Mouse (Mus musculus): ENCODE results near the gene Prkcb. TPM values are rescaled to one million over a fixed set of nuclear protein-coding genes. Genes with fewer than 3 reads are reported as not detected.

Gene Prkcb
- total RNA-seq, 2 experiments from 2014 or later, result 20.8 to 22.0 TPM

GRCm38 (mm10) chr7:122395159-122395975 is 106.8 kb downstream of the Prkcb start:
- no peak for DNase-seq (ENCODE audit: low spot score in 2 of 2)

DNA sequence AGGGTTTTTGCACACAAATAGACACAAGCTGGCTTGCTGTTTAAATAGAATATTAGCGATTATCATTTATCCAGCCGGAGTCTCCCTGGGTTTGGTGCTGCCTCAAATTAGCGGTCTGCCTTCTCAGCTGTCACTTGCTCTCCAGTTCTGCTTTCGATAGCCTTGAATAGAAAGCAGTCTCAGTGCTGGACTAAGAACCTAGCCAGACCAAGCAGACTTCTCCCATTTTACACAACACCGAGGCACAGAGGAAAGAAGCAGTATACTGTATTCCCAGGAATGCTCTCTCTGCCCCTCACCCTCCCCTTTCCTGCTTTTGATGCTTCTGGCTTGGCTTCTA is 107.4 kb downstream of the Prkcb start:
- no peak for DNase-seq (ENCODE audit: low spot score in 2 of 2)

- no peak for DNase-seq (ENCODE audit: low spot score in 2 of 2)
Measured at GRCm38 (mm10) chr7:122397699-122398098, 109.1 kb downstream of the Prkcb start.

GRCm38 (mm10) chr7:122402041-122402440 is 113.5 kb downstream of the Prkcb start:
- DNase-seq (ENCODE audit: low spot score in 2 of 2), result no peak

DNA sequence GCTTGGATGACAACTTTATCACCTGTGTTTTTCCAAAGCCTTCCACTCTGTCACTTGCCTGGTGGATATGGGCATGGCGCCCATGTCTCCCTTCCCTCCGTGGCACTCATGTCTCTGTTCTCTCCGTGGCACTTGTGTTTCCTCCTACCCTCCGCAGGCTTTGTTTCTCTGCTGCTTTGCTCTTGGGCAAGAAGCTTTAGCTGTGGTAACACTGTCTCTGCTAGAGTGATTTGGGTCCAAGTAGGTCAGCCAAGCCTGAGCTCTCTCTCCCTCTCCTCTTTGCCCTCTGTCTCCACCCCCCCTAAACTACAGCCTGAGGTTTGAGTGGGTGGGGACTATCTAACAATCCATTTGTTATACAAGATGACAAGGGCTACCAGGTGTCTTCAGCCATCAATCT is 114.8 kb downstream of the Prkcb start:
- no peak for DNase-seq (ENCODE audit: low spot score in 2 of 2)

GRCm38 (mm10) chr7:122404571-122405393 is 116.2 kb downstream of the Prkcb start:
- DNase-seq (ENCODE audit: low spot score in 2 of 2), result peak in 1 of 2 experiments; percentile 39

DNA sequence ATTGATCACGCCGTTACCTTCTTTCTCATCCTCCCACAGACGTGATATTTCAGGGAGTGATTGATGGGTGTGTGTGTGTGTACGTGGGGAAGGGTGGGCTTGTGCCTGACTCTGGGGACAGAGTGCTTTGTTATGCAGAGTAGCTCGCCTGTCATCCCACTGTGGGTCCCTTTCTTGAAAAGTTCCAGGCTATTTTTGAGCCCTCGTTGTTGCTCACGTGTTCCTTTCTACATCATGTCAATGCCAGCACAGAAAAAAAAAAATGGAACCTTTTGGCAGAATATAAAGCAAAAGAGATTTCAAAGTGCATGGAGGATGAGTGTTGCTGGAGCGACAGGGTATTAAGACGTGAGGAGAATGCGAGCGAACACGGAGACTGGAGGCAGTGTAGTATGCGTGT is 118.1 kb downstream of the Prkcb start:
- no peak for DNase-seq (ENCODE audit: low spot score in 2 of 2)

DNA sequence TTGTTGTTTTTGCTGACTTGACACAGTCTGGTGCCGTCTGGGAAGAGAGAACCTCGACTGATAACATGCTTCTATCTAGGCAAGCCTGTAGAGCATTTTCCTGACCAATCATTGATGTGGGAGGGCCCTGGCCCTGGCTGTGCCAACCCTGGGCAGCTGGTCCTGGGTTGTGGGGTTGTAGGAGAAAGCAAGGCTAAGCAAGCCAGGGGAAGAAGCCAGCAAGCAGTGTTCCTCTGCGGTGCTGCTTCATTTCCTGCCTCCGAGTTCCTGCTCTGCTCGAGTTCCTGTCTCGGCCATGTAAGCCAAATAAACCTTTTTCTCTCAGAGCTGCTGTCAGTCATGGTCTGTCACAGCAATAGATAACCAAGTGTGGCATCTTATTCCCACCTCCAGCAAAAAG is 121.4 kb downstream of the Prkcb start:
- no peak for DNase-seq (ENCODE audit: low spot score in 2 of 2)

DNA sequence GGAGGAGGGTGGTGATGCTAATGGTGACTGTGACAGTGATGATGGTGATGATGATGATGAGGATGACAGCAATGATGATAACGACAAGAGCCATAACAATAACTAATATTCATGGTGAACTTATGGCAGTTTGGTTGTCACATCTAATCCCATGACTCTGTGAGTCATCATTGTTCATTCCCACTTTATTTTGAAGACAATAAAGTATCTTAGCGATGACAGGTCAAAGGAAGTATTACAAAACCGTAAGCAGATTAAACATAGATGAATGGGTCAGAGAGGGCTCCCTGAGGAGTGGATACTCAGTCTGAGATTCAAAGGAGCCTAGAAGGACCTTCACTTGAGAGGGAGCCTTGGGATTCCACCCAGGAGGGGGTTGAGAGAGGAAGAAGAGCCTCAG is 122.3 kb downstream of the Prkcb start:
- DNase-seq (ENCODE audit: low spot score in 2 of 2), result no peak

- DNase-seq (ENCODE audit: low spot score in 2 of 2), result no peak
Measured at GRCm38 (mm10) chr7:122413231-122413630, 124.7 kb downstream of the Prkcb start.

- DNase-seq (ENCODE audit: low spot score in 2 of 2), result no peak
Measured at GRCm38 (mm10) chr7:122414146-122414545, 125.6 kb downstream of the Prkcb start.

DNA sequence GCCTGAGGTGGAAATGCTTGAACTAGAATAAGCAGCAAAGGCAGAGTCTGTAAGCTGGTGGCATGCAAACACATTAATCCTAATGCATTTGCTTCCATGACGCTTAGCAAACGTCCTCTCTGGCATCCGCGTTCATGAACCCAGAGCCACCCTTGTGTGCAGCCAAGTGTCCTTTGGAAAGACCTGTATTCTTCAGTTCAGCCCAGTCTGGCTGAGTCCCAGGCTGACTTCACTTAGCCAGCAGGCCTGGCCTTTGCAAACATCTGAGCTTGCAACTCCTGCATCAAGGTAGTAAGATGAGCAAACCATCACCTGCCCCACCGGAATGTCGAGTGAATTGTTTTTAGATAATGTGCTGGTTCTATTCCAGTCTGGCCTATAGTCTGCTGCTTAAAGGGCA is 126.1 kb downstream of the Prkcb start:
- no peak for DNase-seq (ENCODE audit: low spot score in 2 of 2)

GRCm38 (mm10) chr7:122415387-122415786 is 126.8 kb downstream of the Prkcb start:
- no peak for DNase-seq (ENCODE audit: low spot score in 2 of 2)

- DNase-seq (ENCODE audit: low spot score in 2 of 2), result no peak
Measured at GRCm38 (mm10) chr7:122415904-122416303, 127.4 kb downstream of the Prkcb start.

DNA sequence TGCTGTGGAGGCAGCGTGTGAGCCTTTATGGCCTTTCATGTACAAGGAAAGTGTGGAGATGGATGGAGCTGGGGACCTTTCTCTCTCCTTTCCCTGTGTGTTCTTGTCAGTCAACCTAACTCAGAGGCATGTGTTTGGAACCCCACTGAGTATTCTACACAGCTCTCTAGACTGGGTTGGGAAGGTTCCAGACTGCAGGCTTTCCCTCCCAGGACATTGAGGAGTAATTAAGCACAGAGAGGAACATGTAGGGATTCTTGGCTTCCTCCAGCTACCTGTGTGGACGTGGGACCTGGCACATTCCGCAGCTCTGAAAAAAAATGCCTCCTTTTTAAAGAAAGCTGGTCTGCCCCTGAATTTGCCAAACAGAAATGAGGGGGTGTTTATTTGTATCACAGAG is 130.0 kb downstream of the Prkcb start:
- DNase-seq (ENCODE audit: low spot score in 2 of 2), result no peak

DNA sequence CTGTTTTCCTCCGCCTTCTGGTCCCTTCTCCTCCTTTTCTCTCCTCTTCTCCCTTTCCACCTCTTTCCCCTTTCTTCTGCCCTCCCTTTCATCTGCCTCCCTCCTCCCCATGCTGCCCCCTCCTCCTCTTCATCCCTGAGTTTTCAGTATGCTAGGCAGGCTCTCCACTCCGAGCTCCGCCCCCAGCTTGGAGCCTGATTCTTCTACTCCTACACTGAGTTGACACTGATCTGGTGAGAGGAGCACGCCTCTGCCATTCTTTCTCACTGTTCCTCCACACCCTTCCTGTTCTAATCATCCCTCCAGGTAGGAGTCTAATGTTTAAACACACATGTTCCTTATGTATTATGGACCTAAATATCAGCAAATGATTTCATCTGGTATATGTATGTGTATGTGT is 135.3 kb downstream of the Prkcb start:
- no peak for DNase-seq (ENCODE audit: low spot score in 2 of 2)

GRCm38 (mm10) chr7:122429134-122429533 is 140.6 kb downstream of the Prkcb start:
- no peak for DNase-seq (ENCODE audit: low spot score in 2 of 2)

- no peak for DNase-seq (ENCODE audit: low spot score in 2 of 2)
Measured at GRCm38 (mm10) chr7:122432401-122432800, 143.8 kb downstream of the Prkcb start.

- DNase-seq (ENCODE audit: low spot score in 2 of 2), result no peak
Measured at GRCm38 (mm10) chr7:122433377-122433776, 144.8 kb downstream of the Prkcb start.

GRCm38 (mm10) chr7:122434941-122435340 is 146.4 kb downstream of the Prkcb start:
- no peak for DNase-seq (ENCODE audit: low spot score in 2 of 2)

GRCm38 (mm10) chr7:122435561-122435960 is 147.0 kb downstream of the Prkcb start:
- no peak for DNase-seq (ENCODE audit: low spot score in 2 of 2)

DNA sequence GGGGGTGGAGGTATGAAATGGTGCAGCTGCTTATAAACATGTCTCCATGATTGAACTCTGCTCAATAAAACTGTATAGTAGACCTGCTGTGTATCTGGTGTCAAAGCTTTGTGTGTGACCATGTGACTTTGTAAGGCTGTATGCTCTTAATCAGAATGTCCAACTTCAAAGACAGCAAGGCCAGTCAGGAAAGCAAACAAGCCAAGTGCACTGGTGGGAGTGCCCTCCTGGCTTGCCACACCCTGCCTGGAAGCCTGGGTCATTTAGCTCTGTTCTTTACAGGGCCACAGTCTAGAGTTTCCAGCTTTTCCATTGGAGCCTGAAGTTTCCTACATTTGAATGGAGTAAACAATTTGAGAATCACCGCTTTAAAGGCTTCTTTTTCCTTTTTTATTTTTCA is 148.8 kb downstream of the Prkcb start:
- DNase-seq (ENCODE audit: low spot score in 2 of 2), result no peak

DNA sequence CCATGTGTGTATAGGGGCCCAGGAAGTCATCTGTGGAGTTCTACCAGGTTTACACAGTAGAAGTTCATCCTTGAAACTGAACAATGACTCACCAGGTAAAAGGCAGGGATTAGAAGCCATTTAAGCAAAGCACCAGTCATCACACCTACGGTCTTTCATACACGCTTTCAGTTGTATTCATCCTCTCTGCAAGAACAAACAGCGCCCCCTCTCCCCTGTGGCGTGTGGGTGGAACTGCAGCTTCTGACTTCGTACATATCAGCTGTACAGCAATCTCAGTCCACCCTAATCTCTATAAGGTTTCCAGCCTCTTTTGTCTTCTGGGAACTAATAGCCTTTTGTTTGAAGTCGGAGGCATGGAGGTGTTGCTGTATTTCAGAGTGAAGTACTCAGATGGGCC is 156.5 kb downstream of the Prkcb start:
- DNase-seq (ENCODE audit: low spot score in 2 of 2), result no peak

Data from adrenal gland, postnatal 4 days (tissue).